Mouse (Mus musculus) hindbrain, embryonic 14.5 days (tissue): ENCODE measurements around the gene Hspb11. TPM values are rescaled to one million over a fixed set of nuclear protein-coding genes. Genes with fewer than 3 reads are reported as not detected.

Source experiments
- ATAC-seq: fragments of 200-750 bp; cut with Nextera tagmentation; 2 replicates; pipeline ENCODE4 v1.8.0; 2017; ENCODE audit warnings: moderate number of reproducible peaks, mild to moderate bottlenecking, moderate TSS enrichment, moderate library complexity; ENCODE audit not compliant: low FRiP score
- DNase-seq: peaks from one replicate; pipeline ENCODE4 v3.0.0-alpha.2; 2015; ENCODE audit warnings: low spot score
- H3K27ac ChIP-seq: fragments of 300-500 bp; sonication (generic); 2 replicates; pipeline ENCODE4 v1.5.1; 2014; ENCODE audit warnings: mild to moderate bottlenecking, moderate library complexity
- H3K27me3 ChIP-seq: fragments of 300-500 bp; sonication (generic); 2 replicates; pipeline ENCODE4 v1.6.1; 2014; ENCODE audit warnings: mild to moderate bottlenecking, low read length, mixed read lengths; ENCODE audit not compliant: control insufficient read depth, insufficient read depth
- H3K36me3 ChIP-seq: fragments of 300-500 bp; sonication (generic); replicated peaks from 2 replicates; pipeline ENCODE4 v1.6.1; 2014; ENCODE audit not compliant: control insufficient read depth, insufficient read depth
- H3K4me1 ChIP-seq: fragments of 300-500 bp; sonication (generic); replicated peaks from 2 replicates; pipeline ENCODE4 v1.6.1; 2014; ENCODE audit warnings: antibody characterized with exemption, low read length, mixed read lengths; ENCODE audit not compliant: control insufficient read depth, insufficient read depth
- H3K4me2 ChIP-seq: fragments of 300-500 bp; sonication (generic); replicated peaks from 2 replicates; pipeline ENCODE4 v1.6.1; 2014; ENCODE audit warnings: mild to moderate bottlenecking, moderate library complexity
- H3K4me3 ChIP-seq: fragments of 300-500 bp; sonication (generic); replicated peaks from 2 replicates; pipeline ENCODE4 v1.5.1; 2014; ENCODE audit warnings: mild to moderate bottlenecking, low read length
- H3K9ac ChIP-seq: fragments of 300-500 bp; sonication (generic); 2 replicates; pipeline ENCODE4 v1.6.1; 2014
- H3K9me3 ChIP-seq: fragments of 300-500 bp; sonication (generic); 2 replicates; pipeline ENCODE4 v1.6.1; 2016; ENCODE audit warnings: low read length; ENCODE audit not compliant: control insufficient read depth
- WGBS: fragments of 180-500 bp; shearing (Covaris S2); extraction: QIAGEN DNeasy Blood & Tissue Kit; methylation state at CpG from one replicate; pipeline ENCODE4 v1.1.7; 2014; 5-methylcytosine and 5-hydroxymethylcytosine counted together
- polyA plus RNA-seq: library from polyadenylated mRNA; unstranded; fragments of >200 nt; fragmentation: Nextera tagmentation; extraction: Ambion mirVana; gene quantifications from 2 replicates; pipeline ENCODE4 v1.2.1, GENCODE M21; 2014

The Hspb11 gene
- 37.3 and 46.1 TPM in 2 replicates for polyA plus RNA-seq

- H3K4me1 ChIP-seq: peaks cover 29% of the 10 kb centered on the region
- H3K27ac ChIP-seq: peak within 1 kb of the TSS; percentile 87
- H3K9me3 ChIP-seq: no peaks in the 10 kb centered on the region
- DNase-seq (peak; percentile 90), ATAC-seq (peak; percentile 95)
- peak within 1 kb of the TSS; percentile 76 for H3K9ac ChIP-seq
- peak within 1 kb of the TSS; percentile 67 for H3K4me3 ChIP-seq
- 0% methylated on average over 90 of the region's 101 CpGs for WGBS
- no peaks in the 10 kb centered on the region for H3K27me3 ChIP-seq
- peak within 1 kb of the TSS; percentile 89 for H3K4me2 ChIP-seq
- H3K36me3 ChIP-seq: no peaks in the 10 kb centered on the region
Measured at GRCm38 (mm10) chr4:107253125-107254091, at the start of gene Hspb11, which contains the start of gene Lrrc42. Gene Hspb11 (plus strand): TSS chr4:107253593. Gene Lrrc42 (minus strand): TSS chr4:107253532.

GRCm38 (mm10) chr4:107207016-107207415 is 46.4 kb upstream of the Hspb11 start:
- no peaks in the 10 kb centered on the region for H3K27me3 ChIP-seq
- H3K36me3 ChIP-seq: peaks cover 61% of the 10 kb centered on the region
- no peaks in the 10 kb centered on the region for H3K9me3 ChIP-seq
- H3K4me1 ChIP-seq: no peaks in the 10 kb centered on the region
- no peak overlapping the region for H3K4me2 ChIP-seq
- no peak overlapping the region for H3K4me3 ChIP-seq
- WGBS: 95% methylated on average over 2 of the region's 2 CpGs
- no peak overlapping the region for H3K27ac ChIP-seq
- DNase-seq: no peak
- no peak for ATAC-seq
- H3K9ac ChIP-seq: no peak overlapping the region

GRCm38 (mm10) chr4:107208880-107209279 is 44.5 kb upstream of the Hspb11 start, which contains the start of gene Ldlrad1:
Gene Ldlrad1 (plus strand): TSS chr4:107209180.
- Histone ChIP-seq H3K9me3 (no peaks in the 10 kb centered on the region), H3K36me3 (peaks cover 44% of the 10 kb centered on the region), H3K4me1 (no peaks in the 10 kb centered on the region), H3K9ac (no peak within 1 kb of the TSS), H3K4me3 (no peak within 1 kb of the TSS), H3K27ac (no peak within 1 kb of the TSS), H3K4me2 (no peak within 1 kb of the TSS), H3K27me3 (no peaks in the 10 kb centered on the region)
- no peak for ATAC-seq
- 90% methylated on average over 3 of the region's 3 CpGs for WGBS
- no peak for DNase-seq

GRCm38 (mm10) chr4:107210483-107211097 is 42.8 kb upstream of the Hspb11 start:
- 86% methylated on average over 5 of the region's 5 CpGs for WGBS

GRCm38 (mm10) chr4:107211465-107211864 is 41.9 kb upstream of the Hspb11 start:
- Histone ChIP-seq H3K27ac (no peak overlapping the region), H3K27me3 (no peaks in the 10 kb centered on the region), H3K4me2 (no peak overlapping the region), H3K9ac (no peak overlapping the region), H3K4me1 (no peaks in the 10 kb centered on the region), H3K9me3 (no peaks in the 10 kb centered on the region), H3K4me3 (no peak overlapping the region), H3K36me3 (peaks cover 21% of the 10 kb centered on the region)
- DNase-seq: no peak
- ATAC-seq: no peak
- 81% methylated on average over 4 of the region's 4 CpGs for WGBS

More at GRCm38 (mm10) chr4:107210483-107211097, 42.8 kb upstream of the Hspb11 start:
- no peak overlapping the region for H3K9ac ChIP-seq
- DNase-seq (no peak), ATAC-seq (no peak)
- no peak overlapping the region for H3K27ac ChIP-seq
- no peak overlapping the region for H3K4me3 ChIP-seq
- H3K4me2 ChIP-seq: no peak overlapping the region
- no peaks in the 10 kb centered on the region for H3K9me3 ChIP-seq
- peaks cover 27% of the 10 kb centered on the region for H3K36me3 ChIP-seq
- H3K27me3 ChIP-seq: no peaks in the 10 kb centered on the region
- no peaks in the 10 kb centered on the region for H3K4me1 ChIP-seq

- H3K9ac ChIP-seq: no peak overlapping the region
- H3K9me3 ChIP-seq: no peaks in the 10 kb centered on the region
- H3K4me1 ChIP-seq: no peaks in the 10 kb centered on the region
- H3K4me2 ChIP-seq: no peak overlapping the region
- DNase-seq (no peak), ATAC-seq (no peak)
- WGBS: 89% methylated on average over 5 of the region's 5 CpGs
- no peak overlapping the region for H3K4me3 ChIP-seq
- H3K27me3 ChIP-seq: no peaks in the 10 kb centered on the region
- H3K36me3 ChIP-seq: peaks cover 17% of the 10 kb centered on the region
- H3K27ac ChIP-seq: no peak overlapping the region
Measured at GRCm38 (mm10) chr4:107211936-107212335, 41.5 kb upstream of the Hspb11 start.

- no peak for ATAC-seq
- H3K4me2 ChIP-seq: no peak overlapping the region
- no peaks in the 10 kb centered on the region for H3K4me1 ChIP-seq
- H3K27ac ChIP-seq: no peak overlapping the region
- H3K9ac ChIP-seq: no peak overlapping the region
- DNase-seq: no peak
- 76% methylated on average over 12 of the region's 12 CpGs for WGBS
- H3K27me3 ChIP-seq: no peaks in the 10 kb centered on the region
- no peak overlapping the region for H3K4me3 ChIP-seq
- H3K9me3 ChIP-seq: no peaks in the 10 kb centered on the region
- peaks cover 5% of the 10 kb centered on the region; the same call in 1 of the 2 replicates for H3K36me3 ChIP-seq
Measured at GRCm38 (mm10) chr4:107213279-107214011, 39.9 kb upstream of the Hspb11 start.

- Histone ChIP-seq H3K4me3 (no peak overlapping the region), H3K36me3 (no peaks in the 10 kb centered on the region), H3K4me1 (no peaks in the 10 kb centered on the region), H3K9ac (no peak overlapping the region), H3K9me3 (no peaks in the 10 kb centered on the region), H3K27ac (no peak overlapping the region), H3K4me2 (no peak overlapping the region), H3K27me3 (no peaks in the 10 kb centered on the region)
- 84% methylated on average over 9 of the region's 9 CpGs for WGBS
- no peak for ATAC-seq
- DNase-seq: no peak
Measured at GRCm38 (mm10) chr4:107217574-107217973, 35.8 kb upstream of the Hspb11 start.

GRCm38 (mm10) chr4:107221524-107221923 is 31.9 kb upstream of the Hspb11 start:
- Histone ChIP-seq H3K4me3 (no peak overlapping the region), H3K9ac (no peak overlapping the region), H3K9me3 (no peaks in the 10 kb centered on the region), H3K27ac (no peak overlapping the region), H3K27me3 (no peaks in the 10 kb centered on the region), H3K36me3 (no peaks in the 10 kb centered on the region), H3K4me2 (no peak overlapping the region), H3K4me1 (no peaks in the 10 kb centered on the region)
- no peak for DNase-seq
- WGBS: 94% methylated on average over 5 of the region's 5 CpGs
- ATAC-seq: no peak
